Mouse (Mus musculus) retina, adult 2 months (tissue): ENCODE measurements around the gene Ift43.

Experiments
- DNase-seq: peaks from one replicate; pipeline ENCODE4 v3.0.0-alpha.2; 2012; ENCODE audit warnings: low read depth, low spot score

Gene Ift43

GRCm38 (mm10) chr12:86169195-86169594, 86.9 kb downstream of the Ift43 start:
- no peak for DNase-seq

- no peak for DNase-seq
Observed at GRCm38 (mm10) chr12:86173314-86173713, 91.0 kb downstream of the Ift43 start.

DNA sequence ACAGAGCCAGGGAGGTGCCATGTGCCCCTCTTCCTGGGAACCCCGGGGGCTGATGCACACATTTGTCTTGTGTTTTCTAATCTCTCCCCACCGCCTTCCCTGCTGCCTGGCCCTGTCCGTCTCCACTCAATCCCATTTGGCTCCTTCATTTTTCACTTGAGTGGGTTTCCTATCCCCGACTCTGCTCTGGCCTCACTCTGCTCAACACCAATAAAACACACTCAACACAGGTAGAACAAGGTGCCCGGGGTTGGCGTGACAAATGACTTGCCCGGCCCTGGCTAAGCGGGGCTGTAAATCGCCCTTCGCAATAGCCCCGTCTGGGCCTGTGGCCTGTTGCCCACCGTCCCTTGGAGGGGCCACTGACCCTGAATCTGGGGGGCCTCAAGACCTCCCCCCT, 92.0 kb downstream of the Ift43 start:
- DNase-seq, result no peak

GRCm38 (mm10) chr12:86175476-86175942, 93.2 kb downstream of the Ift43 start:
- no peak for DNase-seq

DNA sequence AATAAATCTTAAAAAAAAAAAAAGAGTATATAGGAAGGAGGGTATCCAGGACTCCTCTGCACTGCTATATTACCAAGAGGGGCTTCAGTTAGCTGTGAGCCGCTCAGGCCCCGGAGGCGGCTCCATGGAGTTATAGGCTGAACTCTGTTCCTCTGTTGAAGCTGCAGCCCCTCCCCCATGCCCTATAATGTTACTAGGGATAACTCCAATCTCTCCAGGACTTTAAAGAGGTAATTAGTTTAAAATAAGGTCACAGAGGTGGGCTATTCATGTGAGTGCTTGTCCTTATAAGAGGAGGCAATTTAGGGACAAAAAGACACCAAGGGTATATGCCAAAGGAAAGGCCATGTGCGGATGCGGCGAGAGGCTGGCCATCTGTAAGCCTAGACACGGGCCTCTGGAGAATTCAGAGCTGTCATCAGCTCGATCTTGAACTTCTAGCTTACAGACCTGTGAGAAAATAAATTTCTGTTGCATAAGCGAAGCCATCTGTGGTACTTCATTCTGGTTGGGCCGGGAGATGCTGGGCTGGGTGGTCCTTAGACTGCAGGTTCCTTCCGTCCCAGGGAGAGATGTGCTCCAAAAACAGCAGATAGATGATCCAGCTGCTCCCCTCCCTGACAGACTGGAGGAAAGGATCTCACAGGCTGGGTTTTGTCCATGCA, 94.5 kb downstream of the Ift43 start:
- DNase-seq, result no peak

DNA sequence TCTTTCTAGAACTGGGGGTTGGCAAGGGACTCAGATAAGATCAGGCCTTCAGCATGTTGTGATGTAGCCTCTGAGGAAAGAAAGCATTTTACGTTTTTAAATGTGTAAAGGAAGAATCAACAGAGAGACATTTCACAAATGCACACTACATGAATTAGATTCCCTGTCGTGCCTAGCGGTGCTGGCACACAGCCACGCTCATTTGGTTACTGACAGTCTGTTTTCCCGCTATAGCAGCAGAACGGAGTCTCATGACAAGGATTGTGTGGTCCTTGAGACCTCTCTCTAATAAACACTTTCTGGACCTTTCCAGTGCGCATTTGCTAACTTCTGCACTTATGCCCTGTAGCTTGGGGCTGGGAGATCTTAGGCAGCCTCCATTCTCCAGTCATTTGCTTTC, 96.9 kb downstream of the Ift43 start:
- no peak for DNase-seq

GRCm38 (mm10) chr12:86181320-86181751, 99.0 kb downstream of the Ift43 start:
- no peak for DNase-seq

DNA sequence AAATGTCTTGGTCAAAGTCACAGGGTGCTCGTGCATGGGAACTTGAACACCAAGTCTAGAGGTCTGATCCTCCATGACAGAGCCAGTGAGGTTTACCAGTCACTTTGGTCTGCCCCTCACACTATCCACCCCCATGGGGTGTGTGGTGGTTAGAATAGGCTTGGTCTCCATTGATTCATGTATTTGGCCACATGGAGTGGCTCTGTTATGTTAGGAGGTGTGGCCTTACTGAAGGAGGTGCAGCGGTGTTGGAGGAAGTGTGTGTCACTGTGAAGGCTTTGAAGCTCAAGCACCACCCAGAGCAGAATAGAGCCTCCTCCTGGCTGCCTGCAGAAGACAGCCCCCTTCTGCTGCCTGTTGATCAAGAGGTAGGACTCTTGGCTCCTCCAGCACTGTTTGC, 99.5 kb downstream of the Ift43 start:
- DNase-seq, result no peak

DNA sequence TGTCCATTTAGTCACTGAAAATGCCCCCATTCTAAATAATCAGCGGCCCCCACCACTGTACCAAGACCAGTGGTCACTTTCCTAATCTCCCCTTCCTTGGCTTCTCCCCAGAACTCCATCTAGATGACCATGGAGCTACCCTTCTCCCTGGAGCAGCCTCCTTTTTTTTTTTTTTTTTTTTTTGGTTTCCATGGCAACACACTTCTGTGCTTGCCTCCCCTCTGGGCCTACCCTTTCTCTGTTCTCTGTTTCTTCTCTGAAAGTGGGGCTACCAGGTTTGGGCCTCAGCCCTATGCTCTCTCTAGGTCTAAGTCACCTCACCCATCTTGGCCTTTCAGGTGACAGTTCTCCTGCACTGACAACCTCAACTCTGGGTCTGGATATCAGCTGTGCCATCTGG, 100.1 kb downstream of the Ift43 start:
- DNase-seq, result no peak

DNA sequence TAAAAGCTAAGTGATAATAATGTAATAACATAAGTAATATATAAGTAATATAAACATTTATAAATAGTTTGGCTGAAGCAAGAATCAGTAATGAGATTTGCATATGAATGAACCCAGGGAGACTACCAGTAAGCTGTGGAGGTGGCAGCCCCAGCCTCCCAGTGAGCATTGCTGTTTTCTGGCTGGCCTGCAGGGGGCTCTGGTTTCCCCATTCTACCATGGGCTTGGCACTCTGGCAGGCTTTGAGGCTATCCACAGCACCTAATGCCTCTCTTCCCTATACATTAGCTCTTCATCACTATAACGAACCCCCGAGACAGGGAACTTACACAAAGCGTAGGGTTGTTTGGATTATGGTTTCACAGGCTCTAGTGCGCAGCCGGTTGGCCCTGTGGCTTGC, 105.8 kb downstream of the Ift43 start:
- DNase-seq, result no peak

GRCm38 (mm10) chr12:86189601-86190323, 107.4 kb downstream of the Ift43 start:
- no peak for DNase-seq

GRCm38 (mm10) chr12:86192036-86192449, 109.7 kb downstream of the Ift43 start:
- DNase-seq, result no peak

GRCm38 (mm10) chr12:86196944-86197343, 114.6 kb downstream of the Ift43 start:
- DNase-seq, result no peak

DNA sequence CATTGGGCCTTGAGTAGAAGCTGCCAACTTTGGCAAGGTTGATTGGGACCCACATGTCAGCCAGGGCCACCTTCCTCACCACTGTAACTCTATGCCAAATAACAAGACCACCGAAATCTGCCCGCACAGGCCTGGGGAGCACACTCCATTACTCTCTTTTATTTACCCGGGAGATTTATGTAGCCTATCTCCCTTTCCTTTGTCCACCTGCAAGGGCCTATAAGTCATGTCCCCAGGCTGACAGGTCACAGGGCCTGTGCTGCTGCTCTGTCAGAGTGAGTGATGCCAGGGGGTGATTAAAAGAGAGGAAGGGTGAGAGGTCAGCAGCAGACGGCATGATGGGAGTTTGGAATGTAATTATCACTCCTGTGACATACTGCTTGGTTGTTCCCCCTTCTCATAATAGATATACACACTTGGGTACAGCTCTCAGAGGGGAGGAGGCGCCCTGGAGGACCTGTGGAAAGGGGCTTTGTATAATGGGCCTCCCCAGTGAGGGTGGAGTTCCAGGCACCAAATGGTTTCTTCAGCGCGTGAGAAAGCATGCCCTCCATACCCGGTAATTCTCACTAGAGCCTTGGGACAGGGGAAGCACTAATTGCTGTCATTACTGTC, 121.2 kb downstream of the Ift43 start:
- no peak for DNase-seq

DNA sequence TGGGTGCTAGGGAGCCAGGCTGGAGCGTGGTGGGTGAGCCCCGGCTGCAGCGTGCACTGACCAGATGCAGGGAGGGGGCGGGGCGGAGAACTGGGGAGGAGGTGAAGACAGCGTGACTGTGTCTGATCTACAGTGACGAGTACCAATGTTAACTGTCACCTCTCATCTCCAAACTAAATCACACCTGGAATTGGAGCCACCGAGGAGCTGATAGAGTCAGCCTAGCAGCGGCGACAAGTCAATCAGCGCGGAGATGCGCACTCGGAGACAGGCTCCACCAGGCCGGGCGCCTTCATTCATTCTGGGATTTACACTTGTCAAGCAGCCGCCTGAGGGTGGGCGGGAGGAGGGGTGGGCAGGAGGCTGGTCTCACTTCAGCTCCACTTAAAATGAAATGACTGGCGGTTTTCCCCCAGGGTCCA, 128.8 kb downstream of the Ift43 start:
- DNase-seq, result no peak
